Mouse (Mus musculus): ENCODE measurements around the gene Tti1.
"Not testable (repeated sequence)": the region's sequence is repeated elsewhere in the genome, so short reads cannot be mapped to it uniquely, and the experiment has no call there.

Gene Tti1

GRCm38 (mm10) chr2:158028354-158028863 lies at the start of gene Tti1, which contains the start of gene Rprd1b:
Gene Tti1, minus strand, starts transcription at chr2:158028433.
Gene Rprd1b, plus strand, starts transcription at chr2:158028497.
- peak; percentile 82 to 90 for DNase-seq (ENCODE audit: low read depth in 1 of 2, low spot score in 2 of 2)

DNA sequence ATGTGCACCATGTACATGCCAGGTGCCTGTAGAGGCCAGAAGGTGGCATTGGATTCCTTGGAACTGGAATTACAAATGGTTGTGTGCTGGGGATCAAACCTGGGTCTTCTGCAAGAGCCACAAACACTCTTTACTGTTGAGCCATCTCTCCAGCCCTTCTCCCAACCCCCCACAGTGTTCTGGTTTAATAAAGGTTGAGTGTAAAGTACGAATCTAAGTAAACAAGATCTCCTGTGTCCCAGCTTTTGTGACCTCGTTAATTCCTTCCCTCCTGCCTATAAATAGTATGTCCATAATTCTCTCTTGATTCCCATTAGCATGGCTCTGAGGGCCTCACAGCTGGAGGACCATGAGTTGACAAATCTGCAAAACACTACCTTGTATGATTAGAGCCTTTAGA lies 49.7 kb upstream of the Tti1 start:
- DNase-seq (ENCODE audit: low read depth in 1 of 2, low spot score in 2 of 2), result no peak

DNA sequence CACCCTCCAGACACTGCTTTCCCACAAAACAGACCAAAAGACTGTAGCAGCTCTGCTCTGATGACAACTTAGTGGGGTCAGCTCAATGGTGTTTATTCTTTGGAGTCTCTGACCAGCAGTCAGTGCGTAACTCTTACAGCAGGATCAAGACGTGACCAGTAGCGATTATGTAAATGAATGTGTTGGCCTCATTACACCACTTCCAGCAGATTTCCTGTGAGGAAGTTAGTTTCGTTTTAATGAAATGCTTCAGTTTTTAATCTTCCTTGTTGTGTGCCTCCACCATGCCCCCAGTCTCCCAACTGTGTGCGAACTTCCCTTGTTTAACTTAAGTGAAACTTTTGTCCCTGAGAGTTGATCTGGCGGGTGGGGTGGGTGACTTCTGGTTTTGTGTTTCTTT lies 48.5 kb upstream of the Tti1 start:
- no peak for DNase-seq (ENCODE audit: low read depth in 1 of 2, low spot score in 2 of 2)

GRCm38 (mm10) chr2:158074835-158075234 lies 46.6 kb upstream of the Tti1 start:
- no peak for DNase-seq (ENCODE audit: low read depth in 1 of 2, low spot score in 2 of 2)

- no peak for DNase-seq (ENCODE audit: low read depth in 1 of 2, low spot score in 2 of 2)
Measured at GRCm38 (mm10) chr2:158071633-158071995, 43.4 kb upstream of the Tti1 start.

DNA sequence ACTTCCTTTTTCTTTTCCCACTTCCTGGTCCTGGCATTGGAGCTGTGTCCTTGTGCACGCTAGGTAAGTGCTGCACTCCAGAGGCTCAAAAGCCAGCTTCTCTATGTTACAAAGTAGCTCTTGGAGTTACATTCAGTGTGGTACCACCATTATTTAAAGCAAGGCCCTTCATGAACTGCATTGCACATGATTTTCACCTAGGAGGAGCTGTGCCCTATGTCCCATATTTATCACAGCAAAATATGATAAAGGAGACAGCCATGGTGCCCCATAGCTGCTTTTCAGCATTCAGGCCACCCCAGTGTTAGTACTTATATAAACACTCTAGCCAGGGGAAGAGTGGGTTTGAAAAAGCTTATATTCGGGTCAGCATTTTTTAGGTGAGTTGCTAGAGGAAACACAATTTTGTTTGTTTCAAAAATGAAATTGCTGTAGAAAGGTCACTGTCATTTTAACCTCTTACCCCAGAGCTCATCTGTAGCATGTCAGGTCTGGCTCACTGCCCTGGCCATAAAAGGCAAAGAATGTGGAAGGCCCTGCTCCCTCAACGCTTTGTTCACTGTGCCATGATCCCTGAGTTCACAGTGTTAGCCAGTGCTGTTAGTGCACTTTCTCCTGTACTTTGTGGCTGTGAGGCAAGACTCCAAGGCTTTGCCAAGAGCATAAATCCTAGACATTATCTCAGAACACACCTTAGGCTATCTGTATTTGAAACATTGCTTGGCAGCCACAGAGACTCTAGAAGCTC lies 42.8 kb upstream of the Tti1 start:
- no peak for DNase-seq (ENCODE audit: low read depth in 1 of 2, low spot score in 2 of 2)

DNA sequence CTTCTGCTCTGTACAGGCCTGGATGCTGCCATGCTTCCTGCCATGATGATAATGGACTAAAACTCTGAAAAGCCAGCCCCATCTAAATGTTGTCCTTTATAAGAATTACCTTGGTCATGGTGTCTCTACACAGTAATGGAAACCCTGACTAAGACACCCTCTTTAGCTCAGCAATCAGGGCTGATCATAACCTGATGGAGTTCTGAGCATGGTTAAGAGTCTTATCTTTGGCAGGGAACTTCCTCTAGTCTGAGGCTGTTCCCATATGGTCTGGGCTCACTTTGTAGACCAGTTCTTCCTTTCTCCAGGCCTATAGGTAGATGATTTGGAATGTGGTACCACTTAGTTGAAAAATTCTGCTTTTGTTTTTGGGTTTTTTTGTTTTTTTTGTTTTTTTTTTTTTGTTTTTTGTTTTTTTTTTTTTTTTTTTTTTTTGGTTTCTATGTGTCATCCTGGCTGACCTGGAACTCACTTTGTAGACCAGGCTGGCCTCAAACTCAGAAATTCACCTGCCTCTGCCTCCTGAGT lies 40.3 kb upstream of the Tti1 start:
- no peak for DNase-seq (ENCODE audit: low read depth in 1 of 2, low spot score in 2 of 2)

- no peak for DNase-seq (ENCODE audit: low read depth in 1 of 2, low spot score in 2 of 2)
Measured at GRCm38 (mm10) chr2:158067260-158067824, 39.1 kb upstream of the Tti1 start.

- DNase-seq (ENCODE audit: low read depth in 1 of 2, low spot score in 2 of 2), result no peak
Measured at GRCm38 (mm10) chr2:158066456-158066855, 38.2 kb upstream of the Tti1 start.

DNA sequence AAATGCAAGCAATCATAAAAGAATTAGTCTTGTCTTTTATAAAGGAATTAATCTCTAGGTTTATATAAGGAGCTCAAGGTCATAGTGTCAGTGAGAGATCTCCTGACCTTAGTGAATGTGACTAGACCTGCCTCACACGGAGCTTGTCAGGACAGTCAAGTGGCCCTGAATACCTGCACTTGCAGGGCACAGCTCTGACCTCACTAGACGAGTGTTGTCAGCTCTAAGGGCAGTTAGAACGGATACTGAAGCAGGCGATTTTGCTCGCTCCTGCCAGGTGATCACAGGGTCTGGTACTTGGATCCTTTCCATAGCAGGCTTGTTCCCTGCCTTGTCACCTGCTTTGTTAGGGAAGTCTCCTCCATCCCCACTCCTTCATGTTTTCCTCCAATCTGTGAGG lies 36.8 kb upstream of the Tti1 start:
- no peak for DNase-seq (ENCODE audit: low read depth in 1 of 2, low spot score in 2 of 2)

DNA sequence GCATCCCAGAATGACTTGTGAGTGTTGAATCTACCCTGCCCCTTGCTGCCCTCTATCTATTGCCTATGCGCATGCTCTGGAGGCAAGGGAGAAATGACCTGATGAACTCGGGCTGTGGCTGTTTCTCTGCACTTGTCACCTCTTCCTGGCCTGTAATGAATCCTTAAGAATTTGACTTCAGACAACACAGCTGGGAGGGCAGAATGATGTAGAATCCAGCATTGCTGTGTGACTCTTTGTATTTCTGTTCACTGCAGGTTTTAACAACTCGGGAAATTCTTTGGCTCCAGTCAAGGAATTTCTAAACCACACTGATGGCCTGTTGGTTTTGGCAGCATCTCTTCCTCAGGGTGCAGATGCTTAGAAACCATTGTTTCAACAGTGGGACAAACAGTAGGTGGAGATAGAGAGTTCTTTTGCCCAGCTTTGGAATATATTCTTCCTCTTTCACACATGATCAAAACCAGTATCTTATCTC lies 36.4 kb upstream of the Tti1 start:
- DNase-seq (ENCODE audit: low read depth in 1 of 2, low spot score in 2 of 2), result no peak

DNA sequence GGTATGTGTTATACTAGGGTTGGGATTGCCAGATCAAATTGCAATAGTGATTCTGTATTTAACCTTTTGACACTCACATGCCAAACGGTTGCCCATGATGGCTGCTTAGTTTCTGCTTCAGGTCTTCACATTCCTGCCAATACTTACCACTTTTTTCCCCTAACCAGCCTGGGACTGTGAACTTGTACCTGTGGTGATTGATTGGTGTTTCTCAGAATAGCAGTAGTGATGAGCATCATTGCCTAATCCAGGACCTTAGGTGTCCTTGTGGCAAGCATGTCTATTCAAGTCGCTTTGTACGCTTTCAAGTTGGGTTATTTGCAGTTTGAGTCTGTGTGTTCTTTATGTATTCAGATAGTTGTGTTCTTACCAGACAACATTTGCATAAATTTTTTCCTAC lies 34.8 kb upstream of the Tti1 start:
- DNase-seq (ENCODE audit: low read depth in 1 of 2, low spot score in 2 of 2), result no peak

GRCm38 (mm10) chr2:158059666-158060105 lies 31.5 kb upstream of the Tti1 start:
- DNase-seq (ENCODE audit: low read depth in 1 of 2, low spot score in 2 of 2), result no peak

DNA sequence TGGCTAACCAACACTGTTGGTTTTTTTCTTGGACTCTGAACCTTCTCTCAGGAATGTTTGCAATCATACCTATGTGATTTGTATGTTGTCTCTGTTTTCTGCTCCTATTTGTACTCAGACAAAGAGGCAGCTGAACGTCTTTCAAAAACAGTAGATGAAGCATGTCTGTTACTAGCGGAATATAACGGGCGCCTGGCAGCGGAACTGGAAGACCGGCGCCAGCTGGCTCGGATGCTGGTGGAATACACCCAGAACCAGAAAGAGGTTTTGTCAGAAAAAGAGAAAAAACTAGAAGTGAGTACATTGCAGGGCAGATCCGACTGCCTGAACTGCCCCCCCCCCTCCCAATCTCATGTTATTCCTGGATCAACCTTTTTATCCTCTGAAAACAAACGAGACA lies 30.3 kb upstream of the Tti1 start:
- no peak for DNase-seq (ENCODE audit: low read depth in 1 of 2, low spot score in 2 of 2)

- DNase-seq (ENCODE audit: low read depth in 1 of 2, low spot score in 2 of 2), result no peak
Measured at GRCm38 (mm10) chr2:158057030-158057429, 28.8 kb upstream of the Tti1 start.

GRCm38 (mm10) chr2:158055383-158055782 lies 27.1 kb upstream of the Tti1 start:
- not testable (repeated sequence) for DNase-seq (ENCODE audit: low read depth in 1 of 2, low spot score in 2 of 2)

GRCm38 (mm10) chr2:158054596-158054995 lies 26.4 kb upstream of the Tti1 start:
- DNase-seq (ENCODE audit: low read depth in 1 of 2, low spot score in 2 of 2), result no peak

DNA sequence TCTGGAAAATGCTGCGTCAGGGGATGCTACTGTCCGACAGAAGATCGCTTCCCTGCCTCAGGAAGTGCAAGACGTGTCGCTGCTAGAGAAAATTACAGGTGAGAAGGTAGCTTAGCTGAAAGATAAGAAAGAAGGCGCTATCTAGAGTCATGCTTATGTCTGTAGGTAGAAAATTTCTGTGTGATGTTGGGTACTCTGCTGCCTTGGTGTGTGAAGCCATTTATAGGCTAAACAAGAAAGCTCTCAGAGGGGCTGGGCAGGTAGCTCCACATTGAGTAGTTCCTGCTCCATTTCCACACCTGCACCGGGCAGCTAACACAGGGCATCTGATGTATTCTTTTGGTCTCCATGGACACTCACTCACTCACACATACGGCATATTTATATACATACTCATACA lies 21.9 kb upstream of the Tti1 start:
- no peak for DNase-seq (ENCODE audit: low read depth in 1 of 2, low spot score in 2 of 2)

DNA sequence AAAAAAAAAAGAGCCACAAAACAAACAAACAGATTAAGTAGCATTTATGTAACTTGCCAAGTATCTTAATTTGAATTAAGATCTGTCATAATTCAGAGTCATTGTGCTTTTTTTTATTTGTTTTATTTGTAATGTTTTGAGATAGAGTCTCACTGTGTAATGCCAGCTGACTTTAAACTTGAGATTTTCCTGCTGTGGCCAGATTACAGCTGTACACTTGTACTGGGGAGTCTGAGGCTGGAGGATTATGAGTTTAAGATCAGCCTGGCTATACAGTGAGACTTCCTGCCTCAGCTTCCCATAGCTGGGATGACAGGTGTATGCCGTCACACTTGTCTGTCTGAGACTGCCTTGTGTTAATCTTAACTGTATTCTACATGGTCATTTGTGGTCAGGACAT lies 20.5 kb upstream of the Tti1 start:
- DNase-seq (ENCODE audit: low read depth in 1 of 2, low spot score in 2 of 2), result no peak

DNA sequence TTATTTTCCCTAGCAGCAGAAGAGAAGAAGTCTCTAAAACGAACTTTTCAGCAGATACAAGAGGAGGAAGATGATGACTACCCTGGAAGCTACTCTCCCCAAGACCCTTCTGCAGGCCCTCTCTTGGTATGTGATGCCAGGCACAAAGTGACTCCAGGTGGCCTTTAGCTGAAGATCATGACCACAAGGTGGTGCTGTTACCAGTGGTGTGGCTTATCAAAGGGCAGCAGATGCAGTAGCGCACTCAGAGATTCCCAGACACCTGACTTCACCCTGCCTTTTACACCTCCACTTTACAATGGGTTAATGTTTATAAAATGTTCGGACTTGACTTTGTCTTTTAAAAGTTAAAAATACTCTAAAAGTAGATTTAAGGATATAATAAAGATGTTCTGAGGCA lies 19.7 kb upstream of the Tti1 start:
- no peak for DNase-seq (ENCODE audit: low read depth in 1 of 2, low spot score in 2 of 2)

- no peak for DNase-seq (ENCODE audit: low read depth in 1 of 2, low spot score in 2 of 2)
Measured at GRCm38 (mm10) chr2:158046186-158046585, 18.0 kb upstream of the Tti1 start.

GRCm38 (mm10) chr2:158043504-158043903 lies 15.3 kb upstream of the Tti1 start:
- DNase-seq (ENCODE audit: low read depth in 1 of 2, low spot score in 2 of 2), result no peak

All from monocyte, adult 2 months (primary cell).